Mouse (Mus musculus): ENCODE data around the gene Anxa4. TPM values are rescaled to one million over a fixed set of nuclear protein-coding genes. Genes with fewer than 3 reads are reported as not detected.

Anxa4 gene
- total RNA-seq, 2 experiments from 2014 or later: 36.4 to 36.5 TPM

DNA sequence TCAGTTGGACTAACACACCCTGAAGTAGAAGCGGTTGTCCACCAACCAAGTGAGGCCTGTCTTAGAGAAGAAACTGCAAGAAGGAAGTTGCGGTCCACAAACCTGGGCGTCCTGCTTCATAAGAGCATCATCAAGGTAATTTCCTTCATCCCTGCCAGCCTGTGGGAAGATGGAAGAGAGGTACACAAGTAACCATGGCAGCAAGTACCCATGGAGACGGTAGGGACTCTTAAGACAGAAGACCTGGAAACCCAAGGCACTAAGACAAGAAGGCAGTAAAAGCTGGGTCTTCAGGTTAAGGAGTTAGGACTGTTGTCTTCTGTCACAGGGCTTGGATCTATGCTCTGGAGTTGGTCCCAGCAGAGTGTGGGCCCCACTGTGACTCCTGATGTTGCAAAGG, 42.4 kb downstream of the Anxa4 start:
- no peak for DNase-seq

GRCm38 (mm10) chr6:86749817-86750216, 43.6 kb downstream of the Anxa4 start:
- no peak for DNase-seq

GRCm38 (mm10) chr6:86747171-86747570, 46.2 kb downstream of the Anxa4 start:
- DNase-seq: peak; percentile 59

DNA sequence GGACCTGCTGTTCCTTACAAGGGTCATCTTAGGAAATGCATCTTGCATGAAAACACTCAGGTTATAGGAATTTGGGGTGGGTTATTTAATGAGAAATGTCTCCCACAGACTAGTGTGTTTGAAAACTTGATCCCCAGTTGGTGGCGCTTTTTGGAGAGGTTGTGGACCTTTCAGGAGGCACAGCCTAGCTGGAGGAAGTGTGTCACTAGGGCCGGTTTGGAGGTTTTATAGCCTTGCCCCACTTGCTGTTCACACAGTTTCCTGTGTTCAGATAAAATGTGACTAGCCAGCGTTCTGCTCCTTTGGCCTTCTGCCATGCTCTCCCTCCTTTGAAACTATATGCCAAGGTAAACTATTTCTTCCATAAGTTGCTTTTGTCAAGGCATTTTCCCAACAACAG, 52.7 kb downstream of the Anxa4 start:
- no peak for DNase-seq

GRCm38 (mm10) chr6:86736830-86737229, 56.6 kb downstream of the Anxa4 start:
- DNase-seq: no peak

DNA sequence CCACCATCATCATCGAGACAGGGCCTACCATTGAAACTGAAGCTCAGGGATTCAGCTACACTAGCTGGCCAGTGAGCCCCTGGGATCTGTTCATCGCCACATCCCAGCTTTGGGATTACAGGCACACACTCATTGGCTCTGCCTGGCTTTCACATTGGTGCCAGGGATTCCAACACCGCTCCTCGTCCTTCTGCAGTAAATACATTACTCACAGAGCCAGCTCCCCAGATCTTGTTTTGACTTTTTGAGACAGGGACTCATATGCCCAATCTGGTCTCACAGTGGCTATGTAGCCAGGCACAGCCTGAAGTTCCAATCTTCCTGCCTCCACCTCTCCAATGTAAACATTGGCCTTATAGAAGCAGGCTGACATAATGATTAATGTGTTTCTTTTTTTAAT, 57.1 kb downstream of the Anxa4 start:
- DNase-seq: no peak

DNA sequence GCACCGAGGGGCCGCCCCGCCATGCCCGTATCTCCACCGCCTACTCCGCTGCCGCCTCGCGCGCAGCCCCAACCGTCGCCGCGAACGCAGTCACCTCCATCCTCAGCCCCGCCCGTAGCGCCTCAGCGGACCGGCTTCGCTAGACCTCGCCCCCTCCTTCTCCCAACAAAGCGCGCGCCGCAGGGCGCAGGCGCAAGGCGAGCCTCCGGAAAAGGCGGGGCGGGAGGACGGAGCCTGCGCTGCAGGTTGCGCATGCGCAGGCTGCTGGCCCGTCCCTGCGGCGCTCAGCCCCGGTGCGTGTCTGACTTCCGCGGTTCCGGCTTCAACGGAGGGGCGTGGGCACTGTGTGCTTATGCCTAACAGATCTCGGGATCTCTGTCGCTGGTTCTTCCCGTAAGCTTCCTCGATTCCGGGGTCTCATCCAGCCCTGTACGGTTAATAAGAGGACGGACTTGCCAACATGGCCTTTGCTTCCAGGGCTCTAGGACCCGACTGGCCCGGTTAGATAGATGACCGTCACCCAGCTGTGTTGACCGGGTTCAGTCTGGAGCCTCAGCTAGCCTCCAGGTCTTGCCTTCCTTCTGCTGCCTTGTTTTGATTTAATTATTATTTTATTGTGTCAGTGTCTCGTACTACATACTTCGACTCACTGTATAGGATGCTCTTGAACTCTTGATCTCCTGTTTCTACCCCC, 60.1 kb downstream of the Anxa4 start, which contains the start of gene Gmcl1:
Gene Gmcl1, minus strand, starts transcription at position 201 of the 694 bp plus-strand sequence.
- DNase-seq: peak; percentile 96

- DNase-seq: peak; percentile 42
Observed at GRCm38 (mm10) chr6:86732276-86733173, 60.9 kb downstream of the Anxa4 start.

- no peak for DNase-seq
Observed at GRCm38 (mm10) chr6:86728711-86729110, 64.7 kb downstream of the Anxa4 start.

- no peak for DNase-seq
Observed at GRCm38 (mm10) chr6:86721977-86722376, 71.4 kb downstream of the Anxa4 start.

- DNase-seq: no peak
Observed at GRCm38 (mm10) chr6:86708072-86708774, 85.2 kb downstream of the Anxa4 start.

DNA sequence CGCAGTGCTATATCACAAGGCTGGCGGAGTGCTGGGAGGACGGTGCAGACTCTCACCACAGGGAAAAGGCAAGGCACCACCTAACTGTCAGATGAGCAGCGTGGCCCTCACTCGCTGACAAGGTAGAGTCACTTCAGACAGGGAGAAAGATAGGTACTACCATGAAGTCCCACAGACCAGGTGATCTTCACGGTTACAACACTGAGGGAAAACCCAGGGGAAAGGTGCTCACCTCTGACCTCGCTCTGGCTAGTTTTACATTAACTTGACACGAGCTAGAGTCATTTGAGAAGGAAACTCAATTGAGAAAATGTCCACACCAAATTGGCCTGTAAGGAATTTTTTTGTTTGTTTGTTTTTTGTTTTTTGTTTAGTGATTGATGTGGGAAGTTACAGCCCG, 90.8 kb downstream of the Anxa4 start:
- DNase-seq: no peak

- no peak for DNase-seq
Observed at GRCm38 (mm10) chr6:86697903-86698302, 95.5 kb downstream of the Anxa4 start.

DNA sequence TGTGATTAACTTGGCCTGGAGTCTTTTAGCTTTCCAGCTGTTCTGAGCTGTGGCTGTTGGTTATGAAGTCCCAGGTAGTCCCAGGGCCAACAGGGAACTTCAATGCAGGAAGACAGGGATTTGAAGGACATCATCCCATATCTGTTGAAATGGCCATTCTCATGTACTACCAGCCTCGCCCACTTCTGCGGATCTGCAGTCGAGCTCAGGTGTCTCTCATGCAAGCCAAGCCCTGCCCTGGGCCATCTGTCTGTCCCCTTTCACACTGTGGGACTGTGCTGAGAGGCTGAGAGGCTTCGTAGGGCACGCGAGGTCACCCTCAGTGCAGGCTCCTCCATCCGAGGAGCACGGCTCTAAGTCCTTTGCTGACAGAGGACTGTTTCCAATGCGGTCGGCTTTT, 97.2 kb downstream of the Anxa4 start:
- DNase-seq: no peak

GRCm38 (mm10) chr6:86694465-86694864, 98.9 kb downstream of the Anxa4 start:
- peak; percentile 64 for DNase-seq

DNA sequence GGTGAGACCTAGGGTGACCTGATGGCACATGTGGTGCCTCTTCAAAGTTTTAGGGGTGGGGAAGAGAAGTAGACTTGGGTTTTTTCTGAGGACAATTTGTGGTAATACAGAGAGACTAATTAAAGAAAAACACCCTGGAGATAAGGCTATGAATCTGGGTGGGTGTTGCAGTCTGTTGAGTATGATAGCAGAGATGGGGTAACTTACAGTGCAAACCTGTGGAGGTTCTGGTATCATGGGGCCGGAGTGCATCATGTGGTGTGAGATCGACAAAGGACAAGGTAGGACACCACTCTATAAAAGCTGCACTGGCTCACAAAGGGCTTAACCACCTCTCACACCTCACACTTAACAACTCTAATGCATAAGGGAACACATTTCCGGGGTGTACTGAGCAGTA, 103.7 kb downstream of the Anxa4 start:
- DNase-seq: no peak

GRCm38 (mm10) chr6:86686971-86687370, 106.4 kb downstream of the Anxa4 start:
- DNase-seq: no peak

Other genes with a start within 250 kb of the Anxa4 start
- gene Asprv1, start 165.4 kb downstream of the Anxa4 start, total RNA-seq (2021): under 1 TPM; 0.27 to 0.33 TPM
- gene Mxd1, start 124.4 kb downstream of the Anxa4 start, total RNA-seq (2021): 1 to 10 TPM; 4.0 to 4.3 TPM
- 10 to 100 TPM; 44.7 to 47.0 TPM for gene Snrnp27, start 109.1 kb downstream of the Anxa4 start, total RNA-seq (2021)
- 10 to 100 TPM in 1 of 2 experiments, 1 to 10 TPM in 1; 9.1 to 11.3 TPM for gene Gmcl1, start 60.2 kb downstream of the Anxa4 start, total RNA-seq (2021)
- 100 to 1,000 TPM in 1 of 2 experiments, 10 to 100 TPM in 1; 99.0 to 109 TPM for gene Aak1, start 55.9 kb upstream of the Anxa4 start, total RNA-seq (2021)
- 10 to 100 TPM; 73.1 to 79.3 TPM for gene Nfu1, start 215.7 kb upstream of the Anxa4 start, total RNA-seq (2021)
- gene Gfpt1, start 249.3 kb upstream of the Anxa4 start, total RNA-seq (2021): 10 to 100 TPM; 21.6 to 22.9 TPM

Measured in heart, postnatal 4 days (tissue).